Mouse (Mus musculus): Measurements from ENCODE around the gene Sp9. TPM values are rescaled to one million over a fixed set of nuclear protein-coding genes. Genes with fewer than 3 reads are reported as not detected.

The Sp9 gene
- polyA plus RNA-seq, 1 experiment from 2014 or later = 0.47 TPM

GRCm38 (mm10) chr2:73313117-73313501 lies 41.4 kb downstream of the Sp9 start:
- H3K36me3 ChIP-seq (ENCODE audit: inconsistent target) = peaks cover 22% of the 10 kb centered on the region
- WGBS (ENCODE audit: missing documents) = 59% methylated on average over 14 of the region's 14 CpGs
- H3K27ac ChIP-seq = peak overlapping the region; percentile 54
- H3K79me2 ChIP-seq (ENCODE audit: inconsistent target) = peaks cover 27% of the 10 kb centered on the region
- H3K4me3 ChIP-seq (ENCODE audit: inconsistent target) = peak overlapping the region; percentile 99

DNA sequence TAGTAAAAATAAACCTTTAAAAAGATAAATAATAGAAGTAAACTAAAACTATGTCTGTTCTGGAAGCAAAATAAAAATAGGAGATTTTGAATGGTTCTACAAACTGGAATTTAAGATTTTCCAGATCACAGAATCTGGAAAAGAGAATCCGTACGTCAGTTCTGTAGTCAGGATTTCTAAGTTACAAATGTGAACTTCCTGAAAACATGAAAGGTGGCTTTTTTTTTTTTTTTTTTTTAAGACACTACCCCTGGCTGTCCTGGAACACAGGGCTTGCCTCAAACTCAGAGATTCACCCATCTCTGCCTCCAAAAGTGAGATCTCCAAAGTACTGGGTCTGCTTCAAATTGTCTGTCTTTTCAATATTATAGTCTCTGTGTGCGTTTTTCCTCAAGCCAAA lies 42.6 kb downstream of the Sp9 start:
- Histone ChIP-seq H3K27ac (no peak overlapping the region), H3K4me3 (ENCODE audit: inconsistent target) (no peak overlapping the region), H3K79me2 (ENCODE audit: inconsistent target) (peaks cover 22% of the 10 kb centered on the region), H3K36me3 (ENCODE audit: inconsistent target) (peaks cover 10% of the 10 kb centered on the region)
- 95% methylated on average over 3 of the region's 3 CpGs for WGBS (ENCODE audit: missing documents)

- Histone ChIP-seq H3K27ac (no peak overlapping the region), H3K79me2 (ENCODE audit: inconsistent target) (no peaks in the 10 kb centered on the region), H3K36me3 (ENCODE audit: inconsistent target) (no peaks in the 10 kb centered on the region), H3K4me3 (ENCODE audit: inconsistent target) (no peak overlapping the region)
- 93% methylated on average over 9 of the region's 9 CpGs for WGBS (ENCODE audit: missing documents)
Observed at GRCm38 (mm10) chr2:73317426-73317825, 45.7 kb downstream of the Sp9 start.

DNA sequence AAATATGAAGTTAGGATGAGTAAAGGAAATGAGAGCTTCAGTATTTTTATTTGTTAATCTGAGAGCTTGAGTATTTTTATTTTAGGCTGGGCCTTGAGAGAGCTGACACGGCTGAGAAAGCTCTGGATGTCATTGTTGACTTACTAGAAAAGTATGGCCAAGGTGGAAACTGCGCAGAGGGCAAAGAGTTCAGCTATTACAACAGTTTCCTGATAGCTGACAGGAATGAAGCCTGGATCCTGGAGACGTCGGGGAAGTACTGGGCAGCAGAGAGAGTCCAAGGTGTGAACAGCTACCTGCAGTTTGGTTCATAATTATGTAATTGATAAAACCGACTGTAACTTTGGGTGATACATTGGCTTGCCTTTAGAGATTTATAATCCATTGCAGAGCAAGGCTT lies 47.5 kb downstream of the Sp9 start:
- Histone ChIP-seq H3K4me3 (ENCODE audit: inconsistent target) (no peak overlapping the region), H3K27ac (no peak overlapping the region), H3K79me2 (ENCODE audit: inconsistent target) (no peaks in the 10 kb centered on the region), H3K36me3 (ENCODE audit: inconsistent target) (no peaks in the 10 kb centered on the region)
- 87% methylated on average over 5 of the region's 5 CpGs for WGBS (ENCODE audit: missing documents)

- Histone ChIP-seq H3K4me3 (ENCODE audit: inconsistent target) (no peak overlapping the region), H3K27ac (no peak overlapping the region), H3K79me2 (ENCODE audit: inconsistent target) (no peaks in the 10 kb centered on the region), H3K36me3 (ENCODE audit: inconsistent target) (no peaks in the 10 kb centered on the region)
- WGBS (ENCODE audit: missing documents) = 84% methylated on average over 7 of the region's 12 CpGs
Observed at GRCm38 (mm10) chr2:73322991-73323390, 51.3 kb downstream of the Sp9 start.

DNA sequence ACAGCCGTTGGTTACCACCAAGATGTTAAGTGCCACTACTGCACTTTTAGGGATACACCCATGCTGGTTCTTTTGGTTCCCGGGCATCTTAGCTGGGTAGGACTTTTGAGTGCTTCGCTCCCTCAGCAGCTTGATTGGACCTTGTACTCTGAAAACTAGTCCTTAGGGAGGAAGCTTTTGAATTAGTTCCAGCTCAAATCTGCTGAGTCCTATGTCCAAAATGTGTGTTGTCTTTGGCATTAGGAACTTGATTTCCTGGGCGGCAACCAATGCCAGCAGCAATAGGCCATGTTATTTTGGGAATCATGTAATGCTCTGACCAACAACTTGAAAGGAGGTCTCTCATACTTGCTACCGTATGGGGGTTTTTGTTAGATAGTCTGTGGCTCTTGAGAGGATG lies 54.1 kb downstream of the Sp9 start:
- no peak overlapping the region for H3K27ac ChIP-seq
- H3K36me3 ChIP-seq (ENCODE audit: inconsistent target) = no peaks in the 10 kb centered on the region
- no peaks in the 10 kb centered on the region for H3K79me2 ChIP-seq (ENCODE audit: inconsistent target)
- H3K4me3 ChIP-seq (ENCODE audit: inconsistent target) = no peak overlapping the region
- WGBS (ENCODE audit: missing documents) = 97% methylated on average over 5 of the region's 5 CpGs

Other genes starting within 250 kb of the Sp9 start
- gene Ola1, start 53.0 kb upstream of the Sp9 start, polyA plus RNA-seq (2018) = 42.7 to 133 TPM (median 89.6 TPM) in 3 replicates
- 13.3 to 14.9 TPM (median 14.0 TPM) in 3 replicates for gene Scrn3, start 40.7 kb downstream of the Sp9 start, polyA plus RNA-seq (2018)
- 14.0 to 40.4 TPM (median 25.0 TPM) in 3 replicates for gene Cir1, start 40.8 kb downstream of the Sp9 start, polyA plus RNA-seq (2018)
- 3.1 to 33.1 TPM (median 20.6 TPM) in 3 replicates for gene Gpr155, start 114.6 kb downstream of the Sp9 start, polyA plus RNA-seq (2018)

All from macrophage (primary cell).